8 mouse cellular contexts compared by ENCODE assay signal in the genomic region with DNA sequence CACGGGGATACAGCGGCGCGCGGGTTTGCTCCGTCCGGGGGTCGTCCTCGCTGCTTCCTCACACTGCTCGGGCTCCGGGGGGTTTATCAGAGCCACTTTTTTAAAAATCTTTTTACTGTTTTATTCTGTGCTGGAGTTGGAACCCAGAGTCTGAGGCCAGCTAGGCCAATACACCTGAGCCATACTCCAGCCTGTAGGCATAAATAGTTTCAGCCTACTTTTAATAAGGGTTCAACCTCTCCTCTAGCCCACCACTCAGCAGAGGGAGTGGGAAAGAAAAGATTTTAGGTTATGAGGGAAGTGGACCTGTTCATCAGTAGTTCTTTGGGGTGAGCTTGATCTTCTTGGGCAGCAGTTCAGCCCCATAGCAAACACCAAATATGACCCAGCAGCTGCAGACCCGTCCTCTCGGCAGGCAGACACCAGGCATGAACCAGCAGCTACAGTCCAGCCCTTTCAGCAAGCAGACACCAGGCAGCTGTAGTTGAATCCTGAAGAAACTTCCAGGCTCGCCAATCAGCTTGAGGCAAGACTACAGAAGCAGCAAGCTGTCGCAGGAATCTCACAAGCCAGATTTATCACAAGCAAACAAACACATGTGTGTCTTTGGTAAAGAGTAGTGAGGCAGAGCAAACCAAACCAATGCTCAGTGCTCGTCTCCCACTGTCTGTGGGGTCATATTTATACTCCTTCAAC. TPM values are rescaled to one million over a fixed set of nuclear protein-coding genes. Genes with fewer than 3 reads are reported as not detected.
DNase-seq lines count a peak whose midpoint lies in the region; ATAC-seq and TF ChIP-seq lines count a peak whose summit lies in the region.

TSS of gene Gm10282 (minus strand) at position 51 of the 696 bp plus-strand sequence.

- ATAC-seq in hindbrain, postnatal 0 days, result no peak
- ATAC-seq in erythroblast, adult 5-6 weeks (replicated peaks; ENCODE audit: low FRiP score, poor library complexity, severe bottlenecking), result no peak
- no peak for ATAC-seq in limb, embryonic 12.5 days (ENCODE audit: insufficient number of reproducible peaks, insufficient read depth, low FRiP score, low TSS enrichment, low read depth)

- DNase-seq in hindbrain, embryonic 10.5 days (ENCODE audit: low spot score), result no peak
- no peak for DNase-seq in hindbrain, postnatal 0 days (ENCODE audit: low spot score)
- no peak for DNase-seq in ES-E14 (ENCODE audit: low read depth, low spot score)
- no peak for DNase-seq in right cerebral cortex, adult 18-20 months
- no peak for DNase-seq in cerebellum, adult 18-20 months
- no peak for DNase-seq in thymus, postnatal 25 days

- in situ Hi-C loops in ES-E14 (cut with MboI; ENCODE audit: low sequenced_read_pairs in 2 of 2, unreplicated experiment in 2 of 2), result no loop called here

- H3K4me1 ChIP-seq in hindbrain, embryonic 10.5 days (replicated peaks), result no peaks in the 10 kb centered on the region
- no peaks in the 10 kb centered on the region for H3K4me1 ChIP-seq in hindbrain, postnatal 0 days (ENCODE audit: insufficient read depth, low read length)
- H3K4me1 ChIP-seq in ES-E14 (ENCODE audit: control insufficient read depth in 2 of 2, insufficient read depth in 2 of 2, low read length in 2 of 2, poor library complexity in 1 of 2), result peaks cover 16 to 29% of the 10 kb centered on the region in 2 experiments
- H3K4me1 ChIP-seq in limb, embryonic 12.5 days (replicated peaks), result no peaks in the 10 kb centered on the region

- no peaks in the 10 kb centered on the region for H3K9me3 ChIP-seq in hindbrain, embryonic 10.5 days
- H3K9me3 ChIP-seq in hindbrain, postnatal 0 days (ENCODE audit: low read length), result no peaks in the 10 kb centered on the region
- no peaks in the 10 kb centered on the region for H3K9me3 ChIP-seq in ES-E14 (ENCODE audit: control insufficient read depth, insufficient read depth, low read depth, low read length)
- no peaks in the 10 kb centered on the region for H3K9me3 ChIP-seq in limb, embryonic 12.5 days

- no peaks in the 10 kb centered on the region for H3K27me3 ChIP-seq in hindbrain, embryonic 10.5 days (ENCODE audit: insufficient read depth, poor library complexity, severe bottlenecking)
- H3K27me3 ChIP-seq in hindbrain, postnatal 0 days (ENCODE audit: insufficient read depth, low read length), result no peaks in the 10 kb centered on the region
- 0 out of 2 replicates have a peak, but pooled peaks cover 3% of the 10 kb centered on the region for H3K27me3 ChIP-seq in limb, embryonic 12.5 days

- no peak within 1 kb of the TSS for H3K4me2 ChIP-seq in hindbrain, postnatal 0 days (ENCODE audit: low read depth, low read length)
- no peak within 1 kb of the TSS for H3K4me2 ChIP-seq in limb, embryonic 12.5 days

- H3K4me3 ChIP-seq in hindbrain, embryonic 10.5 days, result no peak within 1 kb of the TSS
- no peak within 1 kb of the TSS for H3K4me3 ChIP-seq in hindbrain, postnatal 0 days (ENCODE audit: low read length)
- no peak within 1 kb of the TSS for H3K4me3 ChIP-seq in ES-E14 (ENCODE audit: insufficient read depth in 1 of 2, low read depth in 1 of 2, low read length in 2 of 2, poor library complexity in 1 of 2, severe bottlenecking in 1 of 2)
- H3K4me3 ChIP-seq in limb, embryonic 12.5 days (replicated peaks), result no peak within 1 kb of the TSS

- H3K27ac ChIP-seq in hindbrain, embryonic 10.5 days, result no peak within 1 kb of the TSS
- H3K27ac ChIP-seq in hindbrain, postnatal 0 days, result no peak within 1 kb of the TSS
- H3K27ac ChIP-seq in ES-E14 (ENCODE audit: insufficient read depth, low read depth, low read length, poor library complexity, severe bottlenecking), result no peak within 1 kb of the TSS
- no peak within 1 kb of the TSS for H3K27ac ChIP-seq in limb, embryonic 12.5 days

- no peak within 1 kb of the TSS for H3K9ac ChIP-seq in hindbrain, postnatal 0 days (replicated peaks; ENCODE audit: low read length)
- H3K9ac ChIP-seq in ES-E14 (ENCODE audit: insufficient read depth, low read depth, low read length, poor library complexity, severe bottlenecking), result no peak within 1 kb of the TSS
- no peak within 1 kb of the TSS for H3K9ac ChIP-seq in limb, embryonic 12.5 days (replicated peaks)

- TF ChIP-seq CTCF in hindbrain, postnatal 0 days (IDR thresholded peaks at IDR 0.05; ENCODE audit: low read depth), result no peak

- 76% methylated on average over 16 of the region's 16 CpGs for WGBS in hindbrain, embryonic 10.5 days
- 69% methylated on average over 13 of the region's 16 CpGs for WGBS in hindbrain, postnatal 0 days
- 73% methylated on average over 16 of the region's 16 CpGs for WGBS in limb, embryonic 12.5 days

- no peaks in the 10 kb centered on the region for H3K36me3 ChIP-seq in hindbrain, embryonic 10.5 days
- no peaks in the 10 kb centered on the region for H3K36me3 ChIP-seq in hindbrain, postnatal 0 days (ENCODE audit: insufficient read depth, low read length)
- no peaks in the 10 kb centered on the region for H3K36me3 ChIP-seq in ES-E14 (ENCODE audit: control insufficient read depth, insufficient read depth, low read length, poor library complexity, severe bottlenecking)
- no peaks in the 10 kb centered on the region for H3K36me3 ChIP-seq in limb, embryonic 12.5 days

TF ChIP-seq in ES-E14, 5 proteins besides CTCF, POLR2A, EP300 and RAD21:
- no peak for TF ChIP-seq ZNF384 (IDR thresholded peaks at IDR 0.05; ENCODE audit: low read depth, low read length)
- no peak for TF ChIP-seq CHD2 (IDR thresholded peaks at IDR 0.05; ENCODE audit: low read depth, low read length)
- no peak for TF ChIP-seq MAFK (IDR thresholded peaks at IDR 0.05; ENCODE audit: insufficient read depth, low read depth, low read length)
- no peak for TF ChIP-seq HCFC1 (IDR thresholded peaks at IDR 0.05; ENCODE audit: borderline replicate concordance, insufficient read depth, low read length)
- TF ChIP-seq ZC3H11A (IDR thresholded peaks at IDR 0.05; ENCODE audit: borderline replicate concordance, low read depth, low read length), result no peak

RNA-seq across cellular contexts. Expression of gene Gm10282, which starts in this region (rescaled TPM):
- polyA plus RNA-seq in hindbrain, embryonic 10.5 days (2016; fragmentation: Nextera tagmentation; extraction: Ambion mirVana), result 31.5 and 33.0 TPM in 2 replicates
- total RNA-seq in hindbrain, postnatal 0 days (2014; rRNA removed), result 0.36 and 1.5 TPM in 2 replicates
- 11.7 and 12.3 TPM in 2 replicates for polyA plus RNA-seq in hindbrain, postnatal 0 days (2015; fragmentation: Nextera tagmentation; extraction: Ambion mirVana)
- total RNA-seq in ES-E14 (2012; rRNA removed), result 13.0 and 21.2 TPM in 2 replicates
- 22.9 and 31.8 TPM in 2 replicates for total RNA-seq in erythroblast, adult 5-6 weeks (2015; ENCODE audit: low replicate concordance)
- 14.9 and 39.9 TPM in 2 replicates for total RNA-seq in erythroblast, adult 5-6 weeks (2017; ENCODE audit: low replicate concordance)
- polyA plus RNA-seq in limb, embryonic 12.5 days (2016; fragmentation: Nextera tagmentation; extraction: Ambion mirVana), result 30.3 and 32.4 TPM in 2 replicates
